ENCODE assay signal across 27 mouse cellular contexts in the genomic region with DNA sequence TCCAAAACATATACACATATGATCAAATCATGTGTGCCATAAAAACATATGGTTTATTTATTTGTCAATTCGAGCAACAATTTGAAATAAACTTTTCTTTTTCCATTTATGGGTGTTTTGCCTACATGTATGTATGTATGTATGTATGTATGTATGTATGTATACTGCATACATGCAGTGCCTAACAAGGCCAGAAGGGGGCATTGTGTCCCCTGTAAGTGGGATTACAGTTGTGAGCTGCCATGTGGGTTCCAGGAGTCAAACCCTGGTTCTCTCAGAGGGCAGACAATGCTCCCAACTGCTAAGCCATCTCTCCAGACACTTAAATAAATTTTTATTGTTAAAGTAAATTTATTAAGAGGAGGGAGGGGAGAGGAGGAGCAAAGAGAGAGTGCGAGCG. TPM values are rescaled to one million over a fixed set of nuclear protein-coding genes. Genes with fewer than 3 reads are reported as not detected.
DNase-seq lines count a peak whose midpoint lies in the region; ATAC-seq and TF ChIP-seq lines count a peak whose summit lies in the region.
"Had no signal": no experiment of that assay in that cellular context is flagged by ENCODE, and none has a peak within 500 bp of the region (broad histone marks: within the 10 kb centered on the region; RNA-seq: fewer than 3 reads in every experiment).

No protein-coding gene starts in this region.

- ATAC-seq in liver, postnatal 0 days, result no peak
- ATAC-seq in liver, embryonic 11.5 days (replicated peaks; ENCODE audit: low FRiP score), result no peak
- ATAC-seq: forebrain, embryonic 14.5 days; intestine, embryonic 15.5 days had no signal

- 87% methylated on average over 3 of the region's 3 CpGs for WGBS in liver, postnatal 0 days (ENCODE audit: insufficient replicate concordance)
- 91% methylated on average over 3 of the region's 3 CpGs for WGBS in liver, embryonic 11.5 days

- no peaks in the 10 kb centered on the region for H3K9me3 ChIP-seq in liver, postnatal 0 days (ENCODE audit: low read length)
- no peaks in the 10 kb centered on the region for H3K9me3 ChIP-seq in liver, embryonic 11.5 days (ENCODE audit: control insufficient read depth, low read length)
- H3K9me3 ChIP-seq: heart, embryonic 10.5 days; hindbrain, embryonic 12.5 days; intestine, embryonic 15.5 days; kidney, embryonic 15.5 days; midbrain, embryonic 10.5 days; neural tube, embryonic 12.5 days had no signal

- H3K9ac ChIP-seq in liver, postnatal 0 days (replicated peaks), result no peak overlapping the region
- no peak overlapping the region for H3K9ac ChIP-seq in liver, embryonic 11.5 days (ENCODE audit: low read depth, low read length)
- H3K9ac ChIP-seq: hindbrain, embryonic 12.5 days; intestine, embryonic 15.5 days; kidney, embryonic 15.5 days; neural tube, embryonic 12.5 days had no signal

- no peaks in the 10 kb centered on the region for H3K36me3 ChIP-seq in liver, postnatal 0 days (replicated peaks; ENCODE audit: insufficient read depth, low read length)
- H3K36me3 ChIP-seq in liver, embryonic 11.5 days (ENCODE audit: control insufficient read depth, insufficient read depth, low read length), result no peaks in the 10 kb centered on the region
- H3K36me3 ChIP-seq: heart, embryonic 10.5 days; hindbrain, embryonic 12.5 days; intestine, embryonic 15.5 days; kidney, embryonic 15.5 days; midbrain, embryonic 10.5 days; neural tube, embryonic 12.5 days had no signal

- H3K27me3 ChIP-seq in liver, postnatal 0 days (ENCODE audit: insufficient read depth, low read length), result peaks cover 40% of the 10 kb centered on the region
- H3K27me3 ChIP-seq in liver, embryonic 11.5 days (replicated peaks; ENCODE audit: control insufficient read depth, insufficient read depth, low read length), result peaks cover 22% of the 10 kb centered on the region

- H3K4me2 ChIP-seq in liver, postnatal 0 days (ENCODE audit: low read depth, low read length), result no peak overlapping the region
- H3K4me2 ChIP-seq in liver, embryonic 11.5 days, result no peak overlapping the region
- H3K4me2 ChIP-seq: hindbrain, embryonic 12.5 days; intestine, embryonic 15.5 days; kidney, embryonic 15.5 days; neural tube, embryonic 12.5 days had no signal

- H3K4me3 ChIP-seq in liver, postnatal 0 days (ENCODE audit: low read depth, low read length), result no peak overlapping the region
- H3K4me3 ChIP-seq in liver, embryonic 11.5 days (ENCODE audit: low read depth, low read length), result no peak overlapping the region
- H3K4me3 ChIP-seq: erythroblast, embryonic 14.5 days; heart, embryonic 10.5 days; hindbrain, embryonic 12.5 days; intestine, embryonic 15.5 days; kidney, embryonic 15.5 days; midbrain, embryonic 10.5 days; neural tube, embryonic 12.5 days had no signal

- no peaks in the 10 kb centered on the region for H3K4me1 ChIP-seq in liver, postnatal 0 days (ENCODE audit: insufficient read depth)
- H3K4me1 ChIP-seq in liver, embryonic 11.5 days (replicated peaks; ENCODE audit: control insufficient read depth, insufficient read depth, low read length), result no peaks in the 10 kb centered on the region
- H3K4me1 ChIP-seq: heart, embryonic 10.5 days had no signal

- no peak overlapping the region for H3K27ac ChIP-seq in liver, postnatal 0 days (ENCODE audit: low read depth)
- H3K27ac ChIP-seq in liver, embryonic 11.5 days (ENCODE audit: low read depth, low read length), result no peak overlapping the region
- H3K27ac ChIP-seq: heart, embryonic 10.5 days; intestine, embryonic 15.5 days; kidney, embryonic 15.5 days; macrophage; midbrain, embryonic 10.5 days; neural tube, embryonic 12.5 days had no signal

- no peak for TF ChIP-seq EP300 in liver, postnatal 0 days (IDR thresholded peaks at IDR 0.05; ENCODE audit: low read depth)

- DNase-seq in heart, adult 11 months, result peak; percentile 68
- DNase-seq in heart, postnatal 4 days, result no peak
- no peak for DNase-seq in liver, postnatal 0 days
- DNase-seq in liver, embryonic 11.5 days (ENCODE audit: low spot score), result no peak
- DNase-seq in ES-CJ7 (ENCODE audit: low read depth, low spot score), result peak; percentile 63
- peak; percentile 17 for DNase-seq in induced T-regulatory cell, adult 2 months (ENCODE audit: low read depth)
- no peak for DNase-seq in testis, postnatal 10 days (ENCODE audit: low spot score)
- no peak for DNase-seq in cerebellum, postnatal 4 days (ENCODE audit: low spot score in 2 of 2)
- DNase-seq: adrenal gland, postnatal 36 days; cerebellum, adult 8-10 months; gastrocnemius, postnatal 36 days; lung, adult 2 months; thymus, postnatal 36 days had no signal

- peak; percentile 41 for TF ChIP-seq CTCF in liver, postnatal 0 days (IDR thresholded peaks at IDR 0.05; ENCODE audit: low read depth)

RNA-seq across cellular contexts. Expression of a gene that starts 15.2 kb away (rescaled TPM):
- not detected for total RNA-seq in heart, postnatal 4 days (2021)
- 0.05 and 0.13 TPM in 2 replicates for polyA plus RNA-seq in liver, postnatal 0 days (2015; fragmentation: Nextera tagmentation; extraction: Ambion mirVana)
- polyA plus RNA-seq in liver, embryonic 11.5 days (2014; fragmentation: Nextera tagmentation; extraction: Ambion mirVana), result 1.2 and 2.3 TPM in 2 replicates
- total RNA-seq: adrenal gland, postnatal 36 days; gastrocnemius, postnatal 36 days; layer of hippocampus, adult 18-20 months; left cerebral cortex, postnatal 25 days had no signal
- polyA plus RNA-seq: cortical plate, adult 2 months; erythroblast, embryonic 14.5 days; heart, postnatal 0 days; limb, embryonic 14.5 days; lung, adult 2 months; macrophage; neural tube, embryonic 12.5 days had no signal

RNA-seq across cellular contexts. Expression of a gene that starts 47.3 kb away (rescaled TPM):
- 10 to 100 TPM; 23.3 to 24.0 TPM for total RNA-seq in heart, postnatal 4 days (2021)
- polyA plus RNA-seq in liver, postnatal 0 days (2015; fragmentation: Nextera tagmentation; extraction: Ambion mirVana), result 4.8 and 6.3 TPM in 2 replicates
- polyA plus RNA-seq in liver, embryonic 11.5 days (2014; fragmentation: Nextera tagmentation; extraction: Ambion mirVana), result 12.2 and 14.0 TPM in 2 replicates

Comparison
In these comparisons a context has a peak if more than half of its experiments do, and no peak if none do; other contexts are left out.
1. DNase-seq: peak in heart, adult 11 months (single experiment), ES-CJ7 (single experiment) and induced T-regulatory cell, adult 2 months (single experiment); none in heart, postnatal 4 days (single experiment), liver, postnatal 0 days (single experiment), liver, embryonic 11.5 days (single experiment), testis, postnatal 10 days (single experiment) and cerebellum, postnatal 4 days (0 of 2).